Mouse (Mus musculus) frontal cortex, postnatal 25 days (tissue): ENCODE results near the gene Dlg4.
"Not testable (repeated sequence)": the region's sequence is repeated elsewhere in the genome, so short reads cannot be mapped to it uniquely, and the experiment has no call there.

Source experiments
- DNase-seq, 2 experiments: peaks; one replicate each; pipeline ENCODE4 v3.0.0; 2022; ENCODE audit warnings: low spot score in 2 of 2

Dlg4 gene

GRCm38 (mm10) chr11:69996161-69997061 lies 20.3 kb upstream of the Dlg4 start:
- no peak for DNase-seq

GRCm38 (mm10) chr11:69997070-69997509 lies 19.7 kb upstream of the Dlg4 start:
- peak in 1 of 2 experiments; percentile 42 for DNase-seq

GRCm38 (mm10) chr11:69998567-69999491 lies 17.9 kb upstream of the Dlg4 start:
- DNase-seq = no peak

- DNase-seq = no peak
Observed at GRCm38 (mm10) chr11:69999666-70000065, 17.1 kb upstream of the Dlg4 start.

GRCm38 (mm10) chr11:70000396-70000898 lies 16.3 kb upstream of the Dlg4 start, which contains the start of gene Dvl2:
Dvl2 (plus strand) TSS chr11:70000595.
- DNase-seq = peak; percentile 70 to 78

GRCm38 (mm10) chr11:70001159-70001558 lies 15.6 kb upstream of the Dlg4 start:
- DNase-seq = no peak

GRCm38 (mm10) chr11:70001865-70002264 lies 14.9 kb upstream of the Dlg4 start:
- no peak for DNase-seq

GRCm38 (mm10) chr11:70002471-70002870 lies 14.3 kb upstream of the Dlg4 start:
- DNase-seq = no peak

- DNase-seq = no peak
Observed at GRCm38 (mm10) chr11:70005521-70005920, 11.2 kb upstream of the Dlg4 start.

- DNase-seq = no peak
Observed at GRCm38 (mm10) chr11:70010033-70010432, 6.7 kb upstream of the Dlg4 start.

- no peak for DNase-seq
Observed at GRCm38 (mm10) chr11:70010548-70010947, 6.2 kb upstream of the Dlg4 start.

GRCm38 (mm10) chr11:70010961-70011360 lies 5.8 kb upstream of the Dlg4 start:
- DNase-seq = no peak

GRCm38 (mm10) chr11:70012931-70013330 lies 3.8 kb upstream of the Dlg4 start:
- no peak for DNase-seq

GRCm38 (mm10) chr11:70013408-70013807 lies 3.3 kb upstream of the Dlg4 start:
- no peak for DNase-seq

- DNase-seq = no peak
Observed at GRCm38 (mm10) chr11:70014051-70014450, 2.7 kb upstream of the Dlg4 start.

GRCm38 (mm10) chr11:70014880-70015558 lies 1.7 kb upstream of the Dlg4 start, which contains the start of gene Acadvl:
Acadvl (minus strand) TSS chr11:70015411.
- peak; percentile 64 to 76 for DNase-seq

GRCm38 (mm10) chr11:70015677-70016076 lies 1.1 kb upstream of the Dlg4 start:
- no peak for DNase-seq

- not testable (repeated sequence) for DNase-seq
Observed at GRCm38 (mm10) chr11:70016177-70016576, 565 bp upstream of the Dlg4 start.

- no peak for DNase-seq
Observed at GRCm38 (mm10) chr11:70017199-70017767, 541 bp downstream of the Dlg4 start.

- DNase-seq = peak in 1 of 2 experiments; percentile 48
Observed at GRCm38 (mm10) chr11:70018131-70018990, 1.6 kb downstream of the Dlg4 start.
